Mouse (Mus musculus): Measurements from ENCODE around the gene Itga4. TPM values are rescaled to one million over a fixed set of nuclear protein-coding genes. Genes with fewer than 3 reads are reported as not detected.
A peak's percentile ranks its signal among the peaks of the same experiment; 100 is the strongest.

Itga4 gene
- polyA plus RNA-seq, 2 experiments, result 18.6 to 27.6 TPM

- Histone ChIP-seq H3K27me3 (ENCODE audit: control insufficient read depth, insufficient read depth, low read length) (no peaks in the 10 kb centered on the region), H3K9ac (replicated peaks) (no peak overlapping the region), H3K4me2 (ENCODE audit: low read depth) (no peak overlapping the region), H3K9me3 (ENCODE audit: control insufficient read depth, low read length) (no peaks in the 10 kb centered on the region), H3K4me1 (replicated peaks; ENCODE audit: control insufficient read depth in 2 of 2, insufficient read depth in 2 of 2, low read length in 1 of 2) (no peaks in the 10 kb centered on the region), H3K27ac (no peak overlapping the region), H3K4me3 (ENCODE audit: insufficient read depth in 1 of 2, low read depth in 2 of 2, low read length in 2 of 2) (no peak overlapping the region), H3K36me3 (replicated peaks; ENCODE audit: control insufficient read depth, insufficient read depth, low read depth) (no peaks in the 10 kb centered on the region)
- TF ChIP-seq EP300 (IDR thresholded peaks at IDR 0.05; ENCODE audit: low read depth) (no peak), CTCF (IDR thresholded peaks at IDR 0.05; ENCODE audit: low read depth) (no peak)
- ATAC-seq (ENCODE audit: insufficient read depth) (no peak), DNase-seq (ENCODE audit: low read depth in 3 of 3, low spot score in 3 of 3) (no peak)
- WGBS (ENCODE audit: insufficient replicate concordance), result 28% methylated on average over 4 of the region's 4 CpGs
Measured at GRCm38 (mm10) chr2:79227805-79228241, 27.4 kb upstream of the Itga4 start.

GRCm38 (mm10) chr2:79231056-79231949 lies 23.9 kb upstream of the Itga4 start:
- 67% methylated on average over 4 of the region's 4 CpGs for WGBS (ENCODE audit: insufficient replicate concordance)
- no peak overlapping the region for H3K9ac ChIP-seq (replicated peaks)
- H3K27ac ChIP-seq, result no peak overlapping the region
- peaks cover 6 to 8% of the 10 kb centered on the region in 2 experiments; a peak in 3 of 4 replicates for H3K4me1 ChIP-seq (replicated peaks; ENCODE audit: control insufficient read depth in 2 of 2, insufficient read depth in 2 of 2, low read length in 1 of 2)
- no peak overlapping the region for H3K4me2 ChIP-seq (ENCODE audit: low read depth)
- no peak overlapping the region for H3K4me3 ChIP-seq (ENCODE audit: insufficient read depth in 1 of 2, low read depth in 2 of 2, low read length in 2 of 2)
- H3K27me3 ChIP-seq (ENCODE audit: control insufficient read depth, insufficient read depth, low read length), result no peaks in the 10 kb centered on the region
- no peak for DNase-seq (ENCODE audit: low read depth in 3 of 3, low spot score in 3 of 3)
- no peak for TF ChIP-seq CTCF (IDR thresholded peaks at IDR 0.05; ENCODE audit: low read depth)
- no peaks in the 10 kb centered on the region for H3K9me3 ChIP-seq (ENCODE audit: control insufficient read depth, low read length)
- H3K36me3 ChIP-seq (replicated peaks; ENCODE audit: control insufficient read depth, insufficient read depth, low read depth), result no peaks in the 10 kb centered on the region
- ATAC-seq (ENCODE audit: insufficient read depth), result no peak

- H3K4me2 ChIP-seq (ENCODE audit: low read depth), result no peak overlapping the region
- H3K9me3 ChIP-seq (ENCODE audit: control insufficient read depth, low read length), result no peaks in the 10 kb centered on the region
- H3K27ac ChIP-seq, result no peak overlapping the region
- no peak for DNase-seq (ENCODE audit: low read depth in 3 of 3, low spot score in 3 of 3)
- WGBS (ENCODE audit: insufficient replicate concordance), result 33% methylated on average over 8 of the region's 8 CpGs
- 0 out of 2 replicates have a peak, but pooled peaks have one; percentile 10 for TF ChIP-seq EP300 (IDR thresholded peaks at IDR 0.05; ENCODE audit: low read depth)
- TF ChIP-seq CTCF (IDR thresholded peaks at IDR 0.05; ENCODE audit: low read depth), result no peak
- ATAC-seq (ENCODE audit: insufficient read depth), result peak; percentile 73; the same call in 1 of the 2 replicates
- no peaks in the 10 kb centered on the region for H3K36me3 ChIP-seq (replicated peaks; ENCODE audit: control insufficient read depth, insufficient read depth, low read depth)
- no peak overlapping the region for H3K4me3 ChIP-seq (ENCODE audit: insufficient read depth in 1 of 2, low read depth in 2 of 2, low read length in 2 of 2)
- H3K4me1 ChIP-seq (replicated peaks; ENCODE audit: control insufficient read depth in 2 of 2, insufficient read depth in 2 of 2, low read length in 1 of 2), result peaks cover 6 to 8% of the 10 kb centered on the region in 2 experiments; a peak in 3 of 4 replicates
- H3K9ac ChIP-seq (replicated peaks), result no peak overlapping the region
- no peaks in the 10 kb centered on the region for H3K27me3 ChIP-seq (ENCODE audit: control insufficient read depth, insufficient read depth, low read length)
Measured at GRCm38 (mm10) chr2:79235767-79236487, 19.3 kb upstream of the Itga4 start.

GRCm38 (mm10) chr2:79237216-79237615 lies 18.0 kb upstream of the Itga4 start:
- no peaks in the 10 kb centered on the region for H3K27me3 ChIP-seq (ENCODE audit: control insufficient read depth, insufficient read depth, low read length)
- H3K4me3 ChIP-seq (ENCODE audit: insufficient read depth in 1 of 2, low read depth in 2 of 2, low read length in 2 of 2), result no peak overlapping the region
- ATAC-seq (ENCODE audit: insufficient read depth) (no peak), DNase-seq (ENCODE audit: low read depth in 3 of 3, low spot score in 3 of 3) (no peak)
- no peaks in the 10 kb centered on the region for H3K9me3 ChIP-seq (ENCODE audit: control insufficient read depth, low read length)
- H3K4me2 ChIP-seq (ENCODE audit: low read depth), result no peak overlapping the region
- no peak for TF ChIP-seq CTCF (IDR thresholded peaks at IDR 0.05; ENCODE audit: low read depth)
- no peak for TF ChIP-seq EP300 (IDR thresholded peaks at IDR 0.05; ENCODE audit: low read depth)
- H3K27ac ChIP-seq, result no peak overlapping the region
- WGBS (ENCODE audit: insufficient replicate concordance), result 79% methylated on average over 6 of the region's 6 CpGs
- H3K9ac ChIP-seq (replicated peaks), result no peak overlapping the region
- H3K4me1 ChIP-seq (replicated peaks; ENCODE audit: control insufficient read depth in 2 of 2, insufficient read depth in 2 of 2, low read length in 1 of 2), result peaks cover 6 to 10% of the 10 kb centered on the region in 2 experiments; a peak in 3 of 4 replicates
- no peaks in the 10 kb centered on the region for H3K36me3 ChIP-seq (replicated peaks; ENCODE audit: control insufficient read depth, insufficient read depth, low read depth)

- DNase-seq (ENCODE audit: low read depth in 3 of 3, low spot score in 3 of 3) (peak in 1 of 3 experiments; percentile 44), ATAC-seq (ENCODE audit: insufficient read depth) (peak; percentile 92)
- Histone ChIP-seq H3K4me3 (ENCODE audit: insufficient read depth in 1 of 2, low read depth in 2 of 2, low read length in 2 of 2) (no peak overlapping the region), H3K9ac (replicated peaks) (no peak overlapping the region), H3K27me3 (ENCODE audit: control insufficient read depth, insufficient read depth, low read length) (no peaks in the 10 kb centered on the region), H3K4me1 (replicated peaks; ENCODE audit: control insufficient read depth in 2 of 2, insufficient read depth in 2 of 2, low read length in 1 of 2) (peaks cover 12 to 15% of the 10 kb centered on the region in 2 experiments), H3K4me2 (ENCODE audit: low read depth) (no peak overlapping the region), H3K9me3 (ENCODE audit: control insufficient read depth, low read length) (no peaks in the 10 kb centered on the region), H3K36me3 (replicated peaks; ENCODE audit: control insufficient read depth, insufficient read depth, low read depth) (no peaks in the 10 kb centered on the region), H3K27ac (no peak overlapping the region)
- WGBS (ENCODE audit: insufficient replicate concordance), result 28% methylated on average over 5 of the region's 5 CpGs
- TF ChIP-seq EP300 (IDR thresholded peaks at IDR 0.05; ENCODE audit: low read depth) (peak; percentile 97), CTCF (IDR thresholded peaks at IDR 0.05; ENCODE audit: low read depth) (no peak)
Measured at GRCm38 (mm10) chr2:79244276-79244675, 10.9 kb upstream of the Itga4 start.

Measured in liver, embryonic 14.5 days (tissue).